Mouse (Mus musculus) gastrocnemius, postnatal 10 days (tissue): ENCODE data around the gene Ecm1. TPM values are rescaled to one million over a fixed set of nuclear protein-coding genes. Genes with fewer than 3 reads are reported as not detected.

Experiments
- DNase-seq: peaks from one replicate; pipeline ENCODE4 v3.0.0; 2021; ENCODE audit warnings: mixed read lengths
- microRNA-seq, 2 experiments: library from miRNA; unstranded; fragments of <30 nt; microRNA quantifications; one replicate each; pipeline ENCODE4 v1.2.0; 2021
- total RNA-seq, 2 experiments: library from RNA; stranded (reverse); gene quantifications; 2 replicates each; pipeline ENCODE4 v1.2.3; 2021

Ecm1 gene
- total RNA-seq, 2 experiments from 2014 or later: 19.7 to 29.7 TPM

DNA sequence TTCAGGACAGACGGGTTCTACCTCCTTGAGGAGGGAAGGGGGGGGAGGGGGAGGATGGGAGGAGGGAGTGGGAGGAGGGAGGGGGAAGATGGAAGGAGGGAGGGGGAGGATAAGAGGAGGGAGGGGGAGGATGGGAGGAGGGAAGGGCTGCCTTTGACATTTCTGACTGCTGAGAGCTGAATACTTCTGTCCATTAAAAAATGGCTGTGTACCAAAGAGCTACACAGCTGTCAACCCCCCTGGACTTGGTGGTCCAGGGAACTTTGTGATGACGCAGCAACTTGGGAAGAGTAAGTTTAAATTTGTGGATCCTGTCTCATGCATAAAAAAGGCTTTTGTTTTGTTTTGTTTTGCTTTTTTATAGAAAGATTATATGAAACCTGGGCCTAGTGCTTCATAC, 49.4 kb downstream of the Ecm1 start:
- no peak for DNase-seq

DNA sequence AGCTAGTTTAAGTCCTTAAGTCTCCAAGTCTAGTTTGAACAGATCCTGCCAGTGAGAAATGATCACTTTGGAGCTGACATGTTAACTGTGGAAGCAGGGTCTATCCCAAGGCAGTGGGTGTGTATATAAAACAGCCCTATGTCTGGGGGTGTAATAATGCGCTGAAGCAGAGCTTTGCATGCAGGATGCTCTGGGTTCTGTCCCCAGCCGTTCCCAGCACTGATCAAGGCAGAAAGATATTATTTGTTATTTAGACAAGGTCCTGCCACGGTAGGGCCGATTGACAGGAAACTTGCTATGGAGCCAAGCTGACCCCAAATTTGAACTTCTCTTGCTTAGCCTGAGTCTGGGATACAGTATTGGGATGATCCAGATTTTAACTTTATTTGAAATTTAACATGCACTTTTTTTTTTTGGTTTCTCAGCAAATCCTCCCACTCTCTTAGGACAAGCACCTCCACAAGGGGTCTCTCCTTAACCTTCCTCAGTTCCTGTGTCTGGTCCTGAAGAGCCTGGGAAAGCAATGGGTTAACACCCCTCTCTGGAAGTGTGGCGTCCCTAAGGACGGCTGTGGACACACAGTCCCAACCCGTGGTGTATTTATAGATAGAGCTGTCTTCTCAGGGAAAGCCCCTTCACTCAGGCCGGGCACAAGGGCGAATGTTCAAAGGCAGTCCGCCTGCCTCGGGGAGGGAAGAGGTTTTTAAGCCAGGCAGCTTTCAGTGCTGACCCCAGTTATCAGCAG, 50.0 kb downstream of the Ecm1 start:
- DNase-seq: no peak

DNA sequence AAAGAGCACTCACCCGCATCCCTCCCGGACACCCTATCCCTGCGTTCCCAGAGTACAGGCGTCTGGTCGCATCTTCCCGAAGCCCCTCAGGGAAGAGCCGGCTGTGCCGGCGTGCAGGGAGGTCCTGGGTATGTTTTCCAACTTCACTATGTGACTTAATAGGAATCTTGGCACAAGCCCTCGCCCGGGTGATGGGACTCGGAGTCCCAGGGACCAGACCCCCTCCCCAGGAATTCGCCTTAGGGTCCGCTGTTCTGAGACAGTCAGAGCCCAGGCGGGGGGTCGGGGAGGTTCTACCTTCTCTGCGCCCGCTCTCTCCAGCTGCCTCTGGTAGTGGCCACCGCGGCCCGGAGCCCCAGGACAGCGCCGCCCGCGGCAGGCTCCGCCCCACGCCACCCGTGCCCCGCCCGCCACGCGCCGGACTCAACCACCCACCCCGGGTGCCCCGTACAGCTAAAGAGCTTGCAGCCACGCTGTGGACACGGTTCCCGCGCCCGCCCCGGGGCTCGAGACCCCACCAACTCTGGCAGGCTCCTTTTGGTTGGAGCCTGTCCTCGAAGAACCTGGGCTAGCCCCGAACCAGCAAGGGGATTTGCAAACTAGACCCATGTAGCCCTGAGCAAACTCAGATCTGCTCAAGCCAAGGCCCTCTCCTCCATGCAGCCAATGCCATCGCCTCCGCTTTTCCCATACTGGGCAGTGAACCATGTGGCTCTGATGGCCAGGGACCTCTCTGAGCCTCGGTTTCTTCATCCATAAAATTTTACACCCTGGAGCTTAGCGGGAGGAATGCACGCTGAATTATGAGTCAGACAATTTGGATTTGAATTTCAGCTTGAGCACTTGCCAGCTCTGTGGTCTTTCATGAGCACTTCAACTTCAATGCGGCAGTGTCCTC, 51.6 kb downstream of the Ecm1 start, which contains the start of gene Adamtsl4:
Adamtsl4 (minus strand) TSS at position 394 of the 898 bp plus-strand sequence.
- DNase-seq: peak; percentile 82

DNA sequence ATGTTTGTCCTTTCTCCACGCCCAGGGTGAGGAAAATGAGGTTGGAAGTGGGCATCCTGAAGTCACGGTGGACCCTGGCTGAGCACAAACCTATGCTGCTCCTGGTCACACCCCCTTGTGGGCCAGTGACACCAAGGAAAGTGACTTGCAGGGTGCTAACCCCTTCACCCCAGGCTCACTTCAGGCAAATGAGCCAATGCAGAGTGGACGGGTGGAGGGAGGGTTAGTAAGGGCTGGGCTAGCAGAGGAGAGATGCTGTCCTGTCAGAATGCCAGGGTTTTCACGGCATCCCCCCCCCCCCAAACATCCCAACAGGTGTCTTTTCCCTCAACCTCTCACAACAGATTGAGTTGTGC, 52.2 kb downstream of the Ecm1 start:
- no peak for DNase-seq

DNA sequence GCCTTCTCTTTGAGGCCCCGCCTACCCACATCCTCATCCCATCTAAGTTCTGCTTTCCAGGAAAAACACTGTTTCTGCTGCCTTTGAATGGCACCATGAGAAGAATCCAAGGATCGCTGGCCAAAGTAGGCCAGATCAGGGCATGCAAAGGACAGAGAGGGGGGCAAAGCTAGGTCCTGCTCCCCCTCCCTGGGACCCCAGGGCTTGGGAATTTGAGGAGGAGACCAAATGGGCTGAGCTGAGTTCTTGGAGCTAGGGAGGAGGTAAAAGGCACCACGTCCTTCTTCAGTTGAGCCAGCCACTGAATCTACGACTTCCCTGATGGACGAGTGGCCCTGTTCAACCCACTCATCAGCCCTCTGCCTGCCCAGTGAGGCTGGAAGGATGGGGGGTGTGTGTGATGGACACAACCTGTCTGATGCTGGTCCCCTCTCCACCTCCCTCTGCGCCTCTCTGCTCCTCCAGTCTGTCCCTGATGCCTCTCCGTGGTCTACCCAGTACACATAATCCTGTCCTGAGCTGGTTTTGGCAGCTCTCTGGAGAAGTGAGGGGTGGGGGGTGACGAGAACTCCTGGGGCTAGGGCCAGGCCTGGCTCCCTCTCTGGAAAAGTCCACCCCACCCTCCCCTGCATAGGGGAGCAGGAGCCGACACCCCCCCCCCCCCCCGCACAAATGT, 52.7 kb downstream of the Ecm1 start:
- no peak for DNase-seq

DNA sequence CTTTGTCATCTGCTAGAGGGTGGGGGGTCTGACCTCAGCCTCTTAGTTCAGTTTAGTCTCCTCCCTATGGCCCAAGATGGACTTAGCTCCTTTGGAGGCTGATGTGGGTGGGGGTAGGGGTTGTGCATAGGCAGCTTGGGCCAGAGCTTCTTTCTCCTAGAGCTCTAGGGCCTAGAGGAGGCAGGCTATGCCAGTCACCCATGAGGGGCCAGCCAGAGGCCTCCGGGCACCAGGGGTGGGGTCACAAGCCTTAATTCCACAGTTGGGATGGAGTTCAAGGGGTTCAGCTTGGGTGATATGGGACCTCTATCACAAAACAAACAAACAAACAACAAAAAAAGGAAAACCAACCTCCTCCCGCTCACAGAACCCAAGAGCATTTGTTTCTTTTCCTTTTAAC, 53.7 kb downstream of the Ecm1 start:
- no peak for DNase-seq

DNA sequence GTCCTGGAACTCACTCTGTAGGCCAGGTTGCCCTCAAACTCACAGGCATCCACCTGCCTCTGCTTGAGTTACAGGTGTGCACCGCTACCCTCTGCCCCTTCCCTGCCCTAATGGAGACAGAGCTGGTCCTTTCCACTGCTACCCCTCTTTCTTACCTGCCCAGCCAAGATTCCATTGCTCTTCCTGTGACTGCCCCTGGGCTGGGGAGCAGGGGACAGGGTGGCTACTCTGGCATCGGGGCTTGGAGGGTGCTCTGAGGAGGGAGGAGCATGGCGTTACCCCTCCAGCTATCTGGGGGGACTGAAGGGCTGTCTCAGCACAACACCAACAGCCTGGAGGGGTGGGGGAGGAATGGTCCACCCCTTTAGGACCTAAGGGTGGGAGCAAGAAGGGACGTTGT, 54.1 kb downstream of the Ecm1 start:
- no peak for DNase-seq

DNA sequence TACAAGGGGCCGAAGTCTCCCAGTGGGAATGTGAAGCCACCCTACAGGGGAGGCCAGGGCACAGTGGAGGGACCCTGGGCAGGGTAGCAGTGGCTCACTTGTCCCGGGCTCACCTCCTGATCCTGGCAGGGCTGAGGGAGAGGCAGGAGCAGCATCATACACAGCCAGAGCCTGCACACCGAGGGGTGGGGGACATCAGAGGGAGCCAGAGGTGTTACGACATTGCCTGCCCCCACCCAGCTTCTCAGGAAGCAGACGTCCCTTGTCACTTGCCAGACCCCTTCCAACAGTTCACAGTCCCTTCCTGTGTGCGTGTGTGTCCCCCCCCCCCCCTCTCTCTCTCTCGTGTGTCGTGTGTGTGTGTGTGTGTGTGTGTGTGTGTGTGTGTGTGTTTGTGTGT, 54.5 kb downstream of the Ecm1 start:
- DNase-seq: no peak

Small RNA genes within 50 kb of the gene (microRNA-seq; reads per million reads assigned to microRNA genes)
- gene Mir7014: 0 reads per million in 2 experiments

Other genes with a start within 250 kb of the Ecm1 start
- gene Ctsk, start 240.3 kb downstream of the Ecm1 start, total RNA-seq: 100 to 1,000 TPM in 1 of 2 experiments, 10 to 100 TPM in 1; 31.4 to 178 TPM
- 1 to 10 TPM; 5.1 to 6.8 TPM for gene Ctss, start 212.8 kb downstream of the Ecm1 start, total RNA-seq
- not detected for gene Hormad1, start 179.9 kb downstream of the Ecm1 start, total RNA-seq
- 10 to 100 TPM; 14.4 to 15.5 TPM for gene Golph3l, start 150.6 kb downstream of the Ecm1 start, total RNA-seq
- 10 to 100 TPM; 80.1 to 80.2 TPM for gene Ensa, start 114.6 kb downstream of the Ecm1 start, total RNA-seq
- gene Mcl1, start 80.8 kb downstream of the Ecm1 start, total RNA-seq: 100 to 1,000 TPM in 1 of 2 experiments, 10 to 100 TPM in 1; 96.8 to 111 TPM
- 10 to 100 TPM; 23.9 to 26.3 TPM for gene Adamtsl4, start 51.7 kb downstream of the Ecm1 start, total RNA-seq
- 10 to 100 TPM; 27.7 to 29.4 TPM for gene Tars2, start 20.6 kb upstream of the Ecm1 start, total RNA-seq
- 10 to 100 TPM; 32.2 to 41.1 TPM for gene Rprd2, start 79.3 kb upstream of the Ecm1 start, total RNA-seq
- gene Prpf3, start 116.3 kb upstream of the Ecm1 start, total RNA-seq: 10 to 100 TPM; 12.8 to 22.9 TPM
- 100 to 1,000 TPM; 270 to 271 TPM for gene Mrps21, start 131.9 kb upstream of the Ecm1 start, total RNA-seq
- gene Ciart, start 142.7 kb upstream of the Ecm1 start, total RNA-seq: 1 to 10 TPM; 1.0 to 1.6 TPM
- 10 to 100 TPM; 15.7 to 20.8 TPM for gene BC028528, start 152.4 kb upstream of the Ecm1 start, total RNA-seq
- 10 to 100 TPM; 66.1 to 72.1 TPM for gene Aph1a, start 154.4 kb upstream of the Ecm1 start, total RNA-seq
- gene Car14, start 165.1 kb upstream of the Ecm1 start, total RNA-seq: 10 to 100 TPM; 49.1 to 56.9 TPM
- gene Anp32e, start 189.7 kb upstream of the Ecm1 start, total RNA-seq: 100 to 1,000 TPM in 1 of 2 experiments, 10 to 100 TPM in 1; 87.3 to 101 TPM